Mouse (Mus musculus) T-helper 2 cell (primary cell): ENCODE results near the gene Cyp2j8.
"Not testable (repeated sequence)": the region's sequence is repeated elsewhere in the genome, so short reads cannot be mapped to it uniquely, and the experiment has no call there.

Experiments
- in situ Hi-C: fragments of 300-600 bp; cut with MboI, MseI; formaldehyde crosslinking; loops from one replicate; pipeline ENCODE4 v1.15.1; 2025; ENCODE audit warnings: high pct_unique_total_duplicates

The Cyp2j8 gene

DNA sequence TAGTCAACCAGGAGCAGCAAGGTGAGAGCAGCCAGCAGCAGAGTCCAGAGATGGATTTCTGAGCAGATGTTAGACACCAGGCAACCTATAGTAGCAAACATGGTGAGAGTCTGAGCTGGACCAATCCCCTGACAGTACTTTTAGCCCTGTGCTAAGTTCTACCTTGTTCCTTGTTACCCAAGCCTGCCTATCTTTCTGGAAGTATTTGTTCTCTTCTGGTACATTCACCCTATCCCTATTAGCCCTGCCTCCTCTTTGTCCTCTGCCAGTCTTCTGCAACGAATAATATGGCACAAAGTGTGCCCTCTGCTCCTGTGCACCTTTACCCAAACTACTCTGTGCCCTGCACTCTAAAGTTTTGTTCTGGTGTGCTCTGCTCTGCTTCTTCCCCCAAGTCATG lies at the start of gene Cyp2j8:
Gene Cyp2j8, minus strand, starts transcription at position 101 of the 400 bp plus-strand sequence.
- in situ Hi-C loops = no loop called here

DNA sequence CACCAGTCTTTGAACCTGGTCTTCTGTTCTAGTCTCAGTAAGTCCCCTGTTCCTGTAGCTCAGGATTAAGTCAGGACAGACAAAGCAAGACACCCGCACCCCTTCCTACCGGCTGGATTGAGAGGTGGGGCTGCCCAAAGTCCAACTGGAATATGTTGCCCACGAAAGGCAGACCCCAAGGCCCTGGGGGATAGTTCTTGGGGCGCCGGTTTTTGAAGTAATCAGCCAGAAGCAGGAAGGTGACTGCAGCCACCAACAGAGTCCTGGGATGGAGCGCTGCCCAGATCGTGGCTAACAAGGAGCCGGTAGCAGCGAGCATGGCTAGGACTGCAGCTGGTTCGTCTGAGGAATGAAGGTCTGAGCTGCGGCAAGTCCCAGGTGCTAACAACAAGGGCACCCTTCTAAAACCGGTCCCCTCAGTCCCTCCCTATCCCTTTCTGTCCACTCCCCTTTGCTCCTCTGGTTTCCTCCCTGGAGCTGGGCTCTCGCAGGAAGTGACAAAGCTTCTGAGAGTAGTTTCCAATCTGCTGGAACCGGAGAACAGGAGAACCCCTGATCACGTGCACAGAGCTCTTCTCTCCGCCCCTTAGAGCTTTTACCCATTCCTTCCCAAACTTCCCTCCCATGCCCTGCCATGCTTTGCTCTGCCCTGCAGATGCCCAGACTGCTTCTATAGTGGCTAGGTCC lies 46.1 kb upstream of the Cyp2j8 start, which contains the start of gene Cyp2j6:
Gene Cyp2j6, minus strand, starts transcription at position 529 of the 687 bp plus-strand sequence.
- in situ Hi-C loops = no loop called here

- in situ Hi-C loops = no loop called here
Observed at GRCm38 (mm10) chr4:96551619-96552018, 44.4 kb upstream of the Cyp2j8 start.

- in situ Hi-C loops = no loop called here
Observed at GRCm38 (mm10) chr4:96545976-96546375, 38.8 kb upstream of the Cyp2j8 start.

- in situ Hi-C loops = no loop called here
Observed at GRCm38 (mm10) chr4:96525772-96526171, 18.6 kb upstream of the Cyp2j8 start.

DNA sequence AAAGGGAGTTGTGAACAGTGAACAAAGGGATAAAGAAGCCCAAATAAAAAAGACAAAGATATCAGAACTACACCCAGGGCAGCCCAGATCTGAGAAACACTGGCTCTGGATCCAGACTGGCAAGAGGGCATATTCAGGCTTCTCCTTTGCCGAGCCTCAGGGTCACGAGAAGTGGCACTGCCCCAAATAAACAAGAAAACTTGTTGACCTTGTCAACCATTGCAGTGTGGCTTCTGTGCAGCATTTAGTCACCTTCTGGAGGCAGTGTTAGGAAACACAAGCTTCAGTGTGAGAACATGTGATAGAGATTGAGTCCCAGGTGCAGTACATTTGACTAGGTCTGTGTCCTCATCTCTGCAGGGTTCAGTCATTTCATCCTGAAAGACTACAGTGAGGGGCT lies 15.1 kb upstream of the Cyp2j8 start:
- in situ Hi-C loops = no loop called here

GRCm38 (mm10) chr4:96510083-96510482 lies 2.9 kb upstream of the Cyp2j8 start:
- in situ Hi-C loops = no loop called here

- in situ Hi-C loops = not testable (repeated sequence)
Observed at GRCm38 (mm10) chr4:96463311-96464060, 43.7 kb downstream of the Cyp2j8 start.
